In the genomic region with DNA sequence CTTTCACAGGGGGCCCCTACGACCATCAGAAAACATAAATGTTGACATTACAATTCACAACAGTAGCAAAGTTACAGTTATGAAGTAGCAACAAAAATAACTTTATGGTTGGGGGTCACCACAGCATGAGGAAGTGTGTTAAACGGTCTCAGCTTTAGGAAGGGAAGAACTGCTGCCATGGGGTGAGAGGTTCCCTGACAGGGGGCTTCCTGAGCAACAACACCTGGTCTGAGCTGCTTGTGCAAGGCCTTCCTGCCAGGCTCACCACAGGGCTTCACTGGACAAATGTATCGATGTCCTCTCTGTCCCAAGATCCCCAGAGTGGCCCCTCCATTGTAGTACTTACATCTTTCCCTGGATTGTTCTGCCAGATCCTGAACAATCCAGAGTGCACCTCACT, we compare ENCODE assay signal across 17 mouse cellular contexts.
"Had no signal": no experiment of that assay in that cellular context is flagged by ENCODE, and none has a peak within 500 bp of the region (broad histone marks: within the 10 kb centered on the region; RNA-seq: fewer than 3 reads in every experiment).

No protein-coding gene starts in this region.

- H3K9me3 ChIP-seq: limb, embryonic 10.5 days; liver, embryonic 15.5 days; midbrain, embryonic 13.5 days; neural tube, embryonic 15.5 days had no signal

- H3K4me2 ChIP-seq: liver, embryonic 11.5 days; liver, embryonic 15.5 days; midbrain, embryonic 13.5 days; neural tube, embryonic 15.5 days had no signal

- ATAC-seq: midbrain, embryonic 13.5 days had no signal

- H3K36me3 ChIP-seq: limb, embryonic 10.5 days; liver, embryonic 15.5 days; midbrain, embryonic 13.5 days; neural tube, embryonic 15.5 days had no signal

- H3K27me3 ChIP-seq: liver, embryonic 15.5 days; midbrain, embryonic 13.5 days; neural tube, embryonic 15.5 days had no signal

- H3K4me1 ChIP-seq: liver, embryonic 15.5 days had no signal

- H3K9ac ChIP-seq: liver, embryonic 15.5 days; midbrain, embryonic 13.5 days; neural tube, embryonic 15.5 days had no signal

- DNase-seq: kidney, adult 9 months; kidney, postnatal 10 days; kidney, postnatal 4 days; lung, adult 2 months; lung, postnatal 10 days; retina, postnatal 1 day; spleen, adult 18-20 months; thymus, adult 18-20 months; thymus, postnatal 14 days had no signal

- H3K27ac ChIP-seq: left cerebral cortex, adult 2 months; limb, embryonic 10.5 days; liver, embryonic 15.5 days; macrophage; midbrain, embryonic 13.5 days; neural tube, embryonic 15.5 days had no signal

- H3K4me3 ChIP-seq: left cerebral cortex, adult 2 months; limb, embryonic 10.5 days; liver, embryonic 15.5 days; midbrain, embryonic 13.5 days; myocyte; neural tube, embryonic 15.5 days had no signal
